In genomic region chr13:22021581-22021980, GRCm38 (mm10) we compare ENCODE assay signal across 8 mouse cellular contexts. TPM values are rescaled to one million over a fixed set of nuclear protein-coding genes. Genes with fewer than 3 reads are reported as not detected.
DNase-seq lines count a peak whose midpoint lies in the region; ATAC-seq and TF ChIP-seq lines count a peak whose summit lies in the region.

No protein-coding gene starts in this region.

- H3K9me3 ChIP-seq in embryonic facial prominence, embryonic 15.5 days (replicated peaks): no peaks in the 10 kb centered on the region
- no peaks in the 10 kb centered on the region for H3K9me3 ChIP-seq in intestine, postnatal 0 days (ENCODE audit: control insufficient read depth)
- no peaks in the 10 kb centered on the region for H3K9me3 ChIP-seq in neural tube, embryonic 15.5 days (replicated peaks)

- no peak overlapping the region for H3K27ac ChIP-seq in thymus, adult 2 months (ENCODE audit: control insufficient read depth, insufficient read depth, low read length)
- H3K27ac ChIP-seq in embryonic facial prominence, embryonic 15.5 days (replicated peaks): no peak overlapping the region; the same call in 1 of the 2 replicates
- H3K27ac ChIP-seq in intestine, postnatal 0 days (ENCODE audit: low read depth, low read length): 0 out of 2 replicates have a peak overlapping the region, but pooled peaks have one; percentile 23
- no peak overlapping the region for H3K27ac ChIP-seq in neural tube, embryonic 15.5 days (replicated peaks)

- peak overlapping the region; percentile 70 for H3K4me2 ChIP-seq in embryonic facial prominence, embryonic 15.5 days (replicated peaks)
- H3K4me2 ChIP-seq in intestine, postnatal 0 days (replicated peaks; ENCODE audit: low read depth): peak overlapping the region; percentile 70
- peak overlapping the region; percentile 58 for H3K4me2 ChIP-seq in neural tube, embryonic 15.5 days

- no peaks in the 10 kb centered on the region for H3K36me3 ChIP-seq in thymus, adult 2 months (ENCODE audit: control insufficient read depth, insufficient read depth, low read length)
- no peaks in the 10 kb centered on the region for H3K36me3 ChIP-seq in embryonic facial prominence, embryonic 15.5 days
- no peaks in the 10 kb centered on the region for H3K36me3 ChIP-seq in intestine, postnatal 0 days (ENCODE audit: control insufficient read depth, insufficient read depth)
- no peaks in the 10 kb centered on the region for H3K36me3 ChIP-seq in neural tube, embryonic 15.5 days

- H3K4me1 ChIP-seq in thymus, adult 2 months (replicated peaks; ENCODE audit: control insufficient read depth, insufficient read depth, low read length): peaks cover 4% of the 10 kb centered on the region
- H3K4me1 ChIP-seq in embryonic facial prominence, embryonic 15.5 days: peaks cover 8% of the 10 kb centered on the region; the same call in 1 of the 2 replicates
- no peaks in the 10 kb centered on the region for H3K4me1 ChIP-seq in intestine, postnatal 0 days (replicated peaks; ENCODE audit: control insufficient read depth, insufficient read depth, low read length)
- H3K4me1 ChIP-seq in neural tube, embryonic 15.5 days: peaks cover 14% of the 10 kb centered on the region

- WGBS in thymus, adult 2 months: 0% methylated on average over 11 of the region's 11 CpGs
- 0% methylated on average over 11 of the region's 11 CpGs for WGBS in embryonic facial prominence, embryonic 15.5 days
- WGBS in intestine, postnatal 0 days: under 1% methylated on average over 11 of the region's 11 CpGs
- WGBS in neural tube, embryonic 15.5 days: 0% methylated on average over 11 of the region's 11 CpGs

- no peaks in the 10 kb centered on the region for H3K27me3 ChIP-seq in thymus, adult 2 months (ENCODE audit: control insufficient read depth, insufficient read depth, low read length)
- H3K27me3 ChIP-seq in embryonic facial prominence, embryonic 15.5 days: peaks cover 25% of the 10 kb centered on the region
- no peaks in the 10 kb centered on the region for H3K27me3 ChIP-seq in intestine, postnatal 0 days (replicated peaks; ENCODE audit: control insufficient read depth, insufficient read depth, low read length)
- peaks cover 53% of the 10 kb centered on the region for H3K27me3 ChIP-seq in neural tube, embryonic 15.5 days (replicated peaks)

- no peak for DNase-seq in thymus, adult 2 months
- no peak for DNase-seq in thymus, postnatal 25 days
- no peak for DNase-seq in right cerebral cortex, adult 18-20 months
- DNase-seq in layer of hippocampus, postnatal 10 days (ENCODE audit: low spot score in 2 of 2): no peak
- DNase-seq in lung, postnatal 36 days: no peak

- ATAC-seq in embryonic facial prominence, embryonic 15.5 days (ENCODE audit: insufficient number of reproducible peaks, low FRiP score, low TSS enrichment, low read depth): no peak
- ATAC-seq in intestine, postnatal 0 days: peak; percentile 41; the same call in 1 of the 2 replicates
- ATAC-seq in neural tube, embryonic 15.5 days (ENCODE audit: low FRiP score): no peak

- TF ChIP-seq CTCF in thymus, adult 2 months (IDR thresholded peaks at IDR 0.05; ENCODE audit: borderline replicate concordance, control insufficient read depth, extremely low read depth, insufficient read depth, low read length, poor library complexity): no peak
- no peak for TF ChIP-seq CTCF in intestine, postnatal 0 days (IDR thresholded peaks at IDR 0.05; ENCODE audit: low read depth)

- H3K9ac ChIP-seq in embryonic facial prominence, embryonic 15.5 days: peak overlapping the region; percentile 23; the same call in 1 of the 2 replicates
- H3K9ac ChIP-seq in intestine, postnatal 0 days (ENCODE audit: low read depth, low read length): peak overlapping the region; percentile 35; the same call in 1 of the 2 replicates
- 0 out of 2 replicates have a peak overlapping the region, but pooled peaks have one; percentile 7 for H3K9ac ChIP-seq in neural tube, embryonic 15.5 days (replicated peaks)

- peak overlapping the region; percentile 47 for H3K4me3 ChIP-seq in thymus, adult 2 months (ENCODE audit: control insufficient read depth, insufficient read depth, low read length)
- peak overlapping the region; percentile 51 for H3K4me3 ChIP-seq in embryonic facial prominence, embryonic 15.5 days (replicated peaks)
- H3K4me3 ChIP-seq in intestine, postnatal 0 days (ENCODE audit: low read depth, low read length): peak overlapping the region; percentile 51
- peak overlapping the region; percentile 33 for H3K4me3 ChIP-seq in neural tube, embryonic 15.5 days (replicated peaks)

- no peak for TF ChIP-seq POLR2A in thymus, adult 2 months (IDR thresholded peaks at IDR 0.05; ENCODE audit: control insufficient read depth, extremely low read depth, insufficient read depth, low read length, poor library complexity)

RNA-seq across cellular contexts. Expression of gene Prss16, which starts 12.0 kb away (rescaled TPM):
- polyA plus RNA-seq in thymus, adult 2 months (2012; rRNA removed): 640 and 1,004 TPM in 2 replicates
- polyA plus RNA-seq in embryonic facial prominence, embryonic 15.5 days (2015; fragmentation: Nextera tagmentation; extraction: Ambion mirVana): 1.2 and 1.8 TPM in 2 replicates
- 4.0 and 4.1 TPM in 2 replicates for polyA plus RNA-seq in intestine, postnatal 0 days (2015; fragmentation: Nextera tagmentation; extraction: Ambion mirVana)
- 0.09 and 167 TPM in 2 replicates for polyA plus RNA-seq in neural tube, embryonic 15.5 days (2015; fragmentation: Nextera tagmentation; extraction: Ambion mirVana)
- not detected for total RNA-seq in layer of hippocampus, postnatal 10 days (2021)

RNA-seq across cellular contexts. Expression of gene Hist1h2ah, which starts 13.8 kb away (rescaled TPM):
- 248 and 460 TPM in 2 replicates for polyA plus RNA-seq in thymus, adult 2 months (2012; rRNA removed)
- polyA plus RNA-seq in embryonic facial prominence, embryonic 15.5 days (2015; fragmentation: Nextera tagmentation; extraction: Ambion mirVana): 2.8 and 17.2 TPM in 2 replicates
- polyA plus RNA-seq in intestine, postnatal 0 days (2015; fragmentation: Nextera tagmentation; extraction: Ambion mirVana): 3.4 and 5.3 TPM in 2 replicates
- 4.5 TPM in 1 of 2 replicates, not detected in the other for polyA plus RNA-seq in neural tube, embryonic 15.5 days (2015; fragmentation: Nextera tagmentation; extraction: Ambion mirVana)
- total RNA-seq in layer of hippocampus, postnatal 10 days (2021): 10 to 100 TPM; 64.1 to 78.6 TPM

RNA-seq across cellular contexts. Expression of gene Hist1h2bk, which starts 14.1 kb away (rescaled TPM):
- polyA plus RNA-seq in thymus, adult 2 months (2012; rRNA removed): 322 and 402 TPM in 2 replicates
- 3.1 and 4.0 TPM in 2 replicates for polyA plus RNA-seq in embryonic facial prominence, embryonic 15.5 days (2015; fragmentation: Nextera tagmentation; extraction: Ambion mirVana)
- 0.90 and 1.8 TPM in 2 replicates for polyA plus RNA-seq in intestine, postnatal 0 days (2015; fragmentation: Nextera tagmentation; extraction: Ambion mirVana)
- 0.97 and 2.2 TPM in 2 replicates for polyA plus RNA-seq in neural tube, embryonic 15.5 days (2015; fragmentation: Nextera tagmentation; extraction: Ambion mirVana)
- 10 to 100 TPM; 73.9 to 80.0 TPM for total RNA-seq in layer of hippocampus, postnatal 10 days (2021)

RNA-seq across cellular contexts. Expression of gene Hist1h4i, which starts 19.6 kb away (rescaled TPM):
- polyA plus RNA-seq in thymus, adult 2 months (2012; rRNA removed): 33.1 and 38.5 TPM in 2 replicates
- 17.5 and 20.6 TPM in 2 replicates for polyA plus RNA-seq in embryonic facial prominence, embryonic 15.5 days (2015; fragmentation: Nextera tagmentation; extraction: Ambion mirVana)
- 9.4 and 9.9 TPM in 2 replicates for polyA plus RNA-seq in intestine, postnatal 0 days (2015; fragmentation: Nextera tagmentation; extraction: Ambion mirVana)
- 4.8 and 8.5 TPM in 2 replicates for polyA plus RNA-seq in neural tube, embryonic 15.5 days (2015; fragmentation: Nextera tagmentation; extraction: Ambion mirVana)
- total RNA-seq in layer of hippocampus, postnatal 10 days (2021): 10 to 100 TPM; 51.2 to 53.7 TPM

RNA-seq across cellular contexts. Expression of gene Hist1h2ag, which starts 21.2 kb away (rescaled TPM):
- 149 and 177 TPM in 2 replicates for polyA plus RNA-seq in thymus, adult 2 months (2012; rRNA removed)
- polyA plus RNA-seq in embryonic facial prominence, embryonic 15.5 days (2015; fragmentation: Nextera tagmentation; extraction: Ambion mirVana): 33.6 and 33.8 TPM in 2 replicates
- polyA plus RNA-seq in intestine, postnatal 0 days (2015; fragmentation: Nextera tagmentation; extraction: Ambion mirVana): 12.9 and 16.0 TPM in 2 replicates
- polyA plus RNA-seq in neural tube, embryonic 15.5 days (2015; fragmentation: Nextera tagmentation; extraction: Ambion mirVana): 3.0 and 13.9 TPM in 2 replicates
- 10 to 100 TPM; 33.8 to 36.8 TPM for total RNA-seq in layer of hippocampus, postnatal 10 days (2021)

Comparison
In these comparisons a context has a peak if more than half of its experiments do, and no peak if none do; other contexts are left out.
1. RNA of gene Hist1h2ah, which starts 13.8 kb away (polyA plus RNA-seq): 248 to 460 TPM in thymus, adult 2 months; 3.4 to 5.3 TPM in intestine, postnatal 0 days, 2.8 to 17.2 TPM in embryonic facial prominence, embryonic 15.5 days and 4.5 TPM in neural tube, embryonic 15.5 days; every median in the first group is over 10 times any median in the second.
2. RNA of gene Hist1h2bk, which starts 14.1 kb away (polyA plus RNA-seq): 322 to 402 TPM in thymus, adult 2 months; 3.1 to 4.0 TPM in embryonic facial prominence, embryonic 15.5 days, 0.97 to 2.2 TPM in neural tube, embryonic 15.5 days and 0.90 to 1.8 TPM in intestine, postnatal 0 days; every median in the first group is over 10 times any median in the second.
3. Peak in every context shown above with its lines, with median percentiles within 50 percentile points of each other: H3K4me3 ChIP-seq, H3K4me2 ChIP-seq and H3K9ac ChIP-seq.